Mouse (Mus musculus) forebrain, postnatal 0 days (tissue): ENCODE measurements around the gene Ppfia4. TPM values are rescaled to one million over a fixed set of nuclear protein-coding genes. Genes with fewer than 3 reads are reported as not detected.
A peak's percentile ranks its signal among the peaks of the same experiment; 100 is the strongest.

ENCODE experiments used
- ATAC-seq: fragments of 200-750 bp; cut with Nextera tagmentation; 2 replicates; pipeline ENCODE4 v1.8.0; 2017; ENCODE audit warnings: mild to moderate bottlenecking, moderate library complexity
- DNase-seq: peaks from one replicate; pipeline ENCODE4 v3.0.0-alpha.2; 2015
- H3K27ac ChIP-seq: fragments of 300-500 bp; sonication (generic); 2 replicates; pipeline ENCODE4 v1.5.1; 2014; ENCODE audit warnings: low read depth, mild to moderate bottlenecking, antibody characterized with exemption, low read length, moderate library complexity, mixed read lengths
- H3K27me3 ChIP-seq: fragments of 300-500 bp; sonication (generic); 2 replicates; pipeline ENCODE4 v1.6.1; 2014; ENCODE audit warnings: mild to moderate bottlenecking, low read length, mixed read lengths; ENCODE audit not compliant: insufficient read depth
- H3K36me3 ChIP-seq: fragments of 300-500 bp; sonication (generic); 2 replicates; pipeline ENCODE4 v1.6.1; 2014; ENCODE audit warnings: mild to moderate bottlenecking, moderate library complexity; ENCODE audit not compliant: insufficient read depth
- H3K4me1 ChIP-seq: fragments of 300-500 bp; sonication (generic); 2 replicates; pipeline ENCODE4 v1.6.1; 2014; ENCODE audit warnings: antibody characterized with exemption; ENCODE audit not compliant: insufficient read depth
- H3K4me2 ChIP-seq: fragments of 300-500 bp; sonication (generic); 2 replicates; pipeline ENCODE4 v1.6.1; 2014; ENCODE audit warnings: low read depth, mild to moderate bottlenecking, moderate library complexity
- H3K4me3 ChIP-seq: fragments of 300-500 bp; sonication (generic); 2 replicates; pipeline ENCODE4 v1.5.1; 2014; ENCODE audit warnings: low read depth, low read length, mixed read lengths
- H3K9ac ChIP-seq: fragments of 300-500 bp; sonication (generic); 2 replicates; pipeline ENCODE4 v1.6.1; 2014; ENCODE audit warnings: mild to moderate bottlenecking
- H3K9me3 ChIP-seq: fragments of 300-500 bp; sonication (generic); 2 replicates; pipeline ENCODE4 v1.6.1; 2016; ENCODE audit warnings: low read length
- CTCF ChIP-seq: sonication (generic); IDR thresholded peaks from 2 replicates; pipeline ENCODE4 v1.5.1; 2016; ENCODE audit warnings: antibody characterized with exemption, control low read depth, low read depth
- WGBS: fragments of 180-500 bp; shearing (Covaris S2); extraction: QIAGEN DNeasy Blood & Tissue Kit; methylation state at CpG from one replicate; pipeline ENCODE4 v1.1.7; 2014; 5-methylcytosine and 5-hydroxymethylcytosine counted together
- polyA plus RNA-seq: library from polyadenylated mRNA; unstranded; fragments of >200 nt; fragmentation: Nextera tagmentation; extraction: Ambion mirVana; gene quantifications from 2 replicates; pipeline ENCODE4 v1.2.1, GENCODE M21; 2015
- total RNA-seq: library from RNA; depleted of rRNA; stranded (reverse); fragments of >200 nt; gene quantifications from 2 replicates; pipeline ENCODE4 v1.2.3, GENCODE M21; 2014; rRNA removed

Ppfia4 gene
- 26.9 and 31.9 TPM in 2 replicates for total RNA-seq
- polyA plus RNA-seq = 12.7 and 17.5 TPM in 2 replicates

GRCm38 (mm10) chr1:134332770-134333271, at the start of gene Ppfia4:
Gene Ppfia4, minus strand, starts transcription at chr1:134332928.
- H3K4me1 ChIP-seq = no peaks in the 10 kb centered on the region
- no peaks in the 10 kb centered on the region for H3K9me3 ChIP-seq
- DNase-seq = peak; percentile 67
- TF ChIP-seq CTCF = no peak
- H3K36me3 ChIP-seq = no peaks in the 10 kb centered on the region
- H3K9ac ChIP-seq = no peak within 1 kb of the TSS
- H3K4me3 ChIP-seq = no peak within 1 kb of the TSS
- WGBS = 33% methylated on average over 13 of the region's 13 CpGs
- H3K27ac ChIP-seq = no peak within 1 kb of the TSS
- ATAC-seq = peak; percentile 48
- H3K4me2 ChIP-seq = no peak within 1 kb of the TSS
- no peaks in the 10 kb centered on the region for H3K27me3 ChIP-seq

- Histone ChIP-seq H3K4me3 (peak overlapping the region; percentile 24), H3K4me1 (0 out of 2 replicates have a peak, but pooled peaks cover 8% of the 10 kb centered on the region), H3K9ac (no peak overlapping the region), H3K4me2 (peak overlapping the region; percentile 44), H3K27ac (no peak overlapping the region), H3K9me3 (no peaks in the 10 kb centered on the region), H3K36me3 (no peaks in the 10 kb centered on the region), H3K27me3 (no peaks in the 10 kb centered on the region)
- TF ChIP-seq CTCF = no peak
- peak; percentile 62 for DNase-seq
- peak; percentile 29; the same call in 1 of the 2 replicates for ATAC-seq
- 12% methylated on average over 19 of the region's 19 CpGs for WGBS
Observed at GRCm38 (mm10) chr1:134381795-134382625, 49.3 kb upstream of the Ppfia4 start.

GRCm38 (mm10) chr1:134381051-134381450, 48.3 kb upstream of the Ppfia4 start:
- Histone ChIP-seq H3K9ac (no peak overlapping the region), H3K36me3 (no peaks in the 10 kb centered on the region), H3K27me3 (no peaks in the 10 kb centered on the region), H3K9me3 (no peaks in the 10 kb centered on the region), H3K27ac (no peak overlapping the region), H3K4me2 (no peak overlapping the region), H3K4me3 (no peak overlapping the region), H3K4me1 (0 out of 2 replicates have a peak, but pooled peaks cover 8% of the 10 kb centered on the region)
- TF ChIP-seq CTCF = no peak
- DNase-seq = no peak
- ATAC-seq = no peak
- 76% methylated on average over 2 of the region's 2 CpGs for WGBS

GRCm38 (mm10) chr1:134374124-134374523, 41.4 kb upstream of the Ppfia4 start:
- H3K27ac ChIP-seq = no peak overlapping the region
- TF ChIP-seq CTCF = no peak
- WGBS = 75% methylated on average over 2 of the region's 2 CpGs
- H3K4me3 ChIP-seq = no peak overlapping the region
- ATAC-seq = no peak
- no peaks in the 10 kb centered on the region for H3K4me1 ChIP-seq
- no peaks in the 10 kb centered on the region for H3K36me3 ChIP-seq
- no peaks in the 10 kb centered on the region for H3K9me3 ChIP-seq
- no peak overlapping the region for H3K9ac ChIP-seq
- no peak overlapping the region for H3K4me2 ChIP-seq
- DNase-seq = no peak
- no peaks in the 10 kb centered on the region for H3K27me3 ChIP-seq

- DNase-seq = peak; percentile 72
- no peak overlapping the region for H3K9ac ChIP-seq
- no peaks in the 10 kb centered on the region for H3K27me3 ChIP-seq
- H3K4me3 ChIP-seq = no peak overlapping the region
- peak; percentile 45; the same call in 1 of the 2 replicates for ATAC-seq
- TF ChIP-seq CTCF = peak; percentile 64
- WGBS = 60% methylated on average over 9 of the region's 9 CpGs
- no peaks in the 10 kb centered on the region for H3K4me1 ChIP-seq
- no peaks in the 10 kb centered on the region for H3K36me3 ChIP-seq
- no peak overlapping the region for H3K4me2 ChIP-seq
- H3K27ac ChIP-seq = no peak overlapping the region
- no peaks in the 10 kb centered on the region for H3K9me3 ChIP-seq
Observed at GRCm38 (mm10) chr1:134368777-134369337, 36.1 kb upstream of the Ppfia4 start.

GRCm38 (mm10) chr1:134365491-134365890, 32.8 kb upstream of the Ppfia4 start:
- Histone ChIP-seq H3K4me1 (peaks cover 12% of the 10 kb centered on the region; the same call in 1 of the 2 replicates), H3K36me3 (no peaks in the 10 kb centered on the region), H3K27me3 (no peaks in the 10 kb centered on the region), H3K9me3 (no peaks in the 10 kb centered on the region), H3K4me3 (no peak overlapping the region), H3K27ac (no peak overlapping the region), H3K4me2 (no peak overlapping the region), H3K9ac (no peak overlapping the region)
- no peak for TF ChIP-seq CTCF
- DNase-seq (no peak), ATAC-seq (no peak)
- 71% methylated on average over 5 of the region's 5 CpGs for WGBS

- ATAC-seq (no peak), DNase-seq (no peak)
- Histone ChIP-seq H3K36me3 (peaks cover 11% of the 10 kb centered on the region), H3K9ac (no peak overlapping the region), H3K9me3 (no peaks in the 10 kb centered on the region), H3K4me1 (peaks cover 13% of the 10 kb centered on the region; the same call in 1 of the 2 replicates), H3K27ac (no peak overlapping the region), H3K27me3 (no peaks in the 10 kb centered on the region), H3K4me3 (no peak overlapping the region), H3K4me2 (no peak overlapping the region)
- 73% methylated on average over 4 of the region's 4 CpGs for WGBS
- TF ChIP-seq CTCF = no peak
Observed at GRCm38 (mm10) chr1:134363194-134363593, 30.5 kb upstream of the Ppfia4 start.
